Mouse (Mus musculus) thymus, adult 2 months (tissue): Measurements from ENCODE around the gene Trim28.

Experiments used
- CTCF ChIP-seq: fragments of 200-500 bp; IDR thresholded peaks from 2 replicates; pipeline ENCODE4 v1.5.1; 2012; ENCODE audit warnings: mild to moderate bottlenecking, control low read depth, low read length, moderate library complexity, borderline replicate concordance; ENCODE audit not compliant: control insufficient read depth, poor library complexity, insufficient read depth; ENCODE audit errors: extremely low read depth
- POLR2A ChIP-seq: fragments of 200-500 bp; IDR thresholded peaks from 2 replicates; pipeline ENCODE4 v1.6.1; 2012; ENCODE audit warnings: mild to moderate bottlenecking, low read length, control low read depth, moderate library complexity; ENCODE audit not compliant: control insufficient read depth, poor library complexity, insufficient read depth; ENCODE audit errors: extremely low read depth

DNA sequence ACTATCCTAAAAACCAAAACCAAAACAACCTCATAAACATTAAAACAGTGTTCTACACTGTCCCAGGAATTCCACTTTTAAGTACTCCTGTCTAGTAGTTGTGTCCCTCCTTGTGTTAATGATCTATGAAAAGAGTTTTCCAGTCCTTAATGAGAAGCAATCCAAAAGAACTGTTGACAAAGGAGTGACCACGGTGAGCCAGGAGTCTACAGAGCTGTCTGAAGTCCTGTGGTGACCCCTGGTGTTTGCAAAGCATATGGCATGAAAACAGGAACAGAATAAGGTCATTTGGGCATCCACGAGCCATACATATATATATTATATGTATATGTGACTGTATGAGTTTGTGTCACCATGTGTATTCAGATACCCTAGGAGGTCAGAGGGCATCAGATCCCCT, 47.2 kb downstream of the Trim28 start:
- no peak for TF ChIP-seq CTCF
- no peak for TF ChIP-seq POLR2A
